Mouse (Mus musculus): ENCODE data around the gene Adssl1.

DNA sequence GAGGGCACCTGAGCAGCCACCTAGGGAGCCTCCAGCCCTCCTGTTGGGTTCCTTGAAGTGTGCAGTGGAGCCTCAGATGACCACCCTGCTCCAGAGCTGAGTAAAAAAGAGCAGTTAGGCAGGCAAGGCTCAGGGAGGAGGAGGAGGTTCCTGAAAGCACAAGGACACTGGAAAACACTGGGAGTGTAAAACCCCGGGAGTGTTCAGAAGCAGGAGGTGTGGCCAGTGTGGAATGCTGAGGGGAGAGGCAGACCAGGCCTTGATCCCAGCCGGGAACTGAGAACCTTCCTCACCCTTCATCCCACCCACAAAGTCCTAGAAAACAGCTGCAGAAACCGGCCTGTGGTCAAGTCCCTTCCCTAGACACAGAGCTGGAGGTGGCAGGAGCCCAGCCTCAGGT is 43.1 kb upstream of the Adssl1 start:
- TF ChIP-seq CTCF (IDR thresholded peaks at IDR 0.05; ENCODE audit: borderline replicate concordance, control insufficient read depth, extremely low read depth, insufficient read depth, low read length, poor library complexity): no peak
- no peak for TF ChIP-seq POLR2A (IDR thresholded peaks at IDR 0.05; ENCODE audit: control insufficient read depth, extremely low read depth, insufficient read depth, low read length, poor library complexity)

All from thymus, adult 2 months (tissue).